Mouse (Mus musculus): ENCODE data around the gene Marveld1. TPM values are rescaled to one million over a fixed set of nuclear protein-coding genes. Genes with fewer than 3 reads are reported as not detected.

Gene Marveld1
- polyA plus RNA-seq, 1 experiment from 2014 or later: 4.4 TPM

DNA sequence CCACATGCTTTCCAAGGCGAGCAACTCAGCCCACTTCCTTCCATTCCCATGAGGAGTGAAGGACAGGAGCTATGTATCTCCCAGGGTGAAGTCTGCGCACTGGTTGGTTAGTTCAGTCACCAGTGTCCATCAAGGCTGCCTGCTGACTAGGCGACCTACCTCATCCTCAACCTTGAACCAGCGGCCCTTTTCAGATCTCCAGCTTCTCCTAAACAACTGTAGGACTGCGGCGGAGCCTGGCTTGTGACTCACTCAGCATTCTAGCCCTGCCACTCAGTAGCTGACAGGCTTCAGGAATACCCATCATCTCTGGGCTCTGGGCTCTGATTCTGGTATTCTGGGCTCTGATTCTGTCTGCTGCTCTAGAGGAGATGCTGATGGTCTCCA lies 21.0 kb upstream of the Marveld1 start:
- Histone ChIP-seq H3K4me1 (ENCODE audit: control insufficient read depth, insufficient read depth, low read length) (peaks cover 24% of the 10 kb centered on the region), H3K27ac (ENCODE audit: low read length) (no peak overlapping the region), H3K4me2 (ENCODE audit: low read depth, low read length) (no peak overlapping the region), H3K4me3 (ENCODE audit: low read length) (no peak overlapping the region), H3K9me3 (ENCODE audit: control insufficient read depth, low read length) (no peaks in the 10 kb centered on the region), H3K36me3 (ENCODE audit: control insufficient read depth, insufficient read depth, low read length) (0 out of 2 replicates have a peak, but pooled peaks cover 3% of the 10 kb centered on the region), H3K9ac (ENCODE audit: low read depth, low read length) (no peak overlapping the region), H3K27me3 (replicated peaks; ENCODE audit: control insufficient read depth, insufficient read depth, low read length) (no peaks in the 10 kb centered on the region)
- ATAC-seq: no peak
- WGBS: 85% methylated on average over 6 of the region's 6 CpGs

- Histone ChIP-seq H3K27ac (ENCODE audit: low read length) (no peak overlapping the region), H3K36me3 (ENCODE audit: control insufficient read depth, insufficient read depth, low read length) (0 out of 2 replicates have a peak, but pooled peaks cover 3% of the 10 kb centered on the region), H3K4me2 (ENCODE audit: low read depth, low read length) (no peak overlapping the region), H3K9ac (ENCODE audit: low read depth, low read length) (no peak overlapping the region), H3K27me3 (replicated peaks; ENCODE audit: control insufficient read depth, insufficient read depth, low read length) (no peaks in the 10 kb centered on the region), H3K4me3 (ENCODE audit: low read length) (no peak overlapping the region), H3K4me1 (ENCODE audit: control insufficient read depth, insufficient read depth, low read length) (peaks cover 24% of the 10 kb centered on the region), H3K9me3 (ENCODE audit: control insufficient read depth, low read length) (no peaks in the 10 kb centered on the region)
- no peak for ATAC-seq
- WGBS: 64% methylated on average over 5 of the region's 5 CpGs
Measured at GRCm38 (mm10) chr19:42127024-42127423, 20.2 kb upstream of the Marveld1 start.

GRCm38 (mm10) chr19:42128052-42128740 lies 19.0 kb upstream of the Marveld1 start:
- Histone ChIP-seq H3K4me3 (ENCODE audit: low read length) (peak overlapping the region; percentile 62), H3K9me3 (ENCODE audit: control insufficient read depth, low read length) (no peaks in the 10 kb centered on the region), H3K27ac (ENCODE audit: low read length) (peak overlapping the region; percentile 88), H3K27me3 (replicated peaks; ENCODE audit: control insufficient read depth, insufficient read depth, low read length) (no peaks in the 10 kb centered on the region), H3K36me3 (ENCODE audit: control insufficient read depth, insufficient read depth, low read length) (0 out of 2 replicates have a peak, but pooled peaks cover 3% of the 10 kb centered on the region), H3K4me1 (ENCODE audit: control insufficient read depth, insufficient read depth, low read length) (peaks cover 24% of the 10 kb centered on the region), H3K4me2 (ENCODE audit: low read depth, low read length) (peak overlapping the region; percentile 98), H3K9ac (ENCODE audit: low read depth, low read length) (peak overlapping the region; percentile 82)
- no peak; the same call in 1 of the 2 replicates for ATAC-seq
- WGBS: 5% methylated on average over 23 of the region's 23 CpGs

DNA sequence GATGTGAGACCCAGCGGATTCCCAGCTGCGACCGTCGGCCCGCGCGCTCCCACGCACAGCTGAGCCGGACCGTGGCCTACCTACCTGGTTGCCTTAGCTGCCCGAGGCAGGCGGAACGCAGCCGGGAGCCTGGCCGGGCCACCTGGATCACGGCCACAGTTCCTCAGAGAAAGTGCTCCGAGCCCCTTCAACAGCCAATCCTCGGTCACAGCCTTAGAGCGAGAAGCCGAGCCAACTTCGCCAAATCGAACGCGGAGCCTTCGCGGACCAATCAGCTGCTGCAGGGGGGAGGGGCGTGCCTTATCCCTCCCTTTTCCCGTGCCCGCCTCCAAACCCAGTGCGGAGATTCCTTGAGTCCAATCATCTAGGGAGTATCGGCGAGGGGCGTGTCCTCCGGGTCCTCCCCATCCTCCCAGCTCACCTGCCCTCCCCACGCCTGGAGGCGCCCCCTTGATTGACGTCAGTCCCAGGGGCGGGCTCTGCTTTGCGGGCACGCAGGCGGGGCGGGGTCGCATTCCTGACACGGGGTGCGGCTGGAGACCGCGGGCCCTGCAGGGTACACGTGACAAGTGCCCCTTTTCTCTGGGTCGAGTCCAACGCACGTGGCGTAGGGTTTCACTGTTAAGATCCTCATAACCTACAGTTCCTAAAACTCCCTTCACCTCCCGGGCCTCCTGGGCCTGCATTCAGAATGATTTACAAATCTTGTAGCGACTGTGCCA lies 18.3 kb upstream of the Marveld1 start, which contains the start of gene Avpi1:
TSS of gene Avpi1 (minus strand) at position 273 of the 722 bp plus-strand sequence.
- ATAC-seq: peak; percentile 97
- Histone ChIP-seq H3K9me3 (ENCODE audit: control insufficient read depth, low read length) (no peaks in the 10 kb centered on the region), H3K4me1 (ENCODE audit: control insufficient read depth, insufficient read depth, low read length) (peaks cover 21% of the 10 kb centered on the region), H3K4me2 (ENCODE audit: low read depth, low read length) (peak within 1 kb of the TSS; percentile 98), H3K27ac (ENCODE audit: low read length) (peak within 1 kb of the TSS; percentile 88), H3K36me3 (ENCODE audit: control insufficient read depth, insufficient read depth, low read length) (no peaks in the 10 kb centered on the region), H3K9ac (ENCODE audit: low read depth, low read length) (peak within 1 kb of the TSS; percentile 82), H3K27me3 (replicated peaks; ENCODE audit: control insufficient read depth, insufficient read depth, low read length) (no peaks in the 10 kb centered on the region), H3K4me3 (ENCODE audit: low read length) (peak within 1 kb of the TSS; percentile 62)
- WGBS: under 1% methylated on average over 54 of the region's 54 CpGs

- peak overlapping the region; percentile 98 for H3K4me2 ChIP-seq (ENCODE audit: low read depth, low read length)
- no peak for ATAC-seq
- peak overlapping the region; percentile 82 for H3K9ac ChIP-seq (ENCODE audit: low read depth, low read length)
- peaks cover 20% of the 10 kb centered on the region for H3K4me1 ChIP-seq (ENCODE audit: control insufficient read depth, insufficient read depth, low read length)
- H3K36me3 ChIP-seq (ENCODE audit: control insufficient read depth, insufficient read depth, low read length): no peaks in the 10 kb centered on the region
- peak overlapping the region; percentile 81 for H3K27ac ChIP-seq (ENCODE audit: low read length)
- 39% methylated on average over 14 of the region's 14 CpGs for WGBS
- no peaks in the 10 kb centered on the region for H3K9me3 ChIP-seq (ENCODE audit: control insufficient read depth, low read length)
- H3K4me3 ChIP-seq (ENCODE audit: low read length): peak overlapping the region; percentile 62
- H3K27me3 ChIP-seq (replicated peaks; ENCODE audit: control insufficient read depth, insufficient read depth, low read length): no peaks in the 10 kb centered on the region
Measured at GRCm38 (mm10) chr19:42129509-42130293, 17.5 kb upstream of the Marveld1 start.

DNA sequence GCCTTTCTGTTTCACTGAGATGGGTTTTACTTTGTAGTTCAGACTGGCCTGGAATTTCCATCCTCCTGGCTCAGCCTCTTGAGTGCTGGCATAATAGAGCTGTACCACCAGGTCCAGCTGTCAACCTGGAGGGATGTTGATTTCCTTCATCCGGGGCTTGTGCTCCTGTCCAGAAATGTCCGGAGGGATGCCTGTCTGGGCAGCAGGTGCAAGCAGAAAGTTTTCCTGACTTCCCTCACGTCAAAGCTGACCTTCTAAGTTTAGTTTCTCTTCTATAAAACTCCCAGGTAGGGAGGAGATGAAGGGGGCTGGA lies 16.9 kb upstream of the Marveld1 start:
- no peaks in the 10 kb centered on the region for H3K9me3 ChIP-seq (ENCODE audit: control insufficient read depth, low read length)
- H3K36me3 ChIP-seq (ENCODE audit: control insufficient read depth, insufficient read depth, low read length): no peaks in the 10 kb centered on the region
- 62% methylated on average over 3 of the region's 3 CpGs for WGBS
- H3K9ac ChIP-seq (ENCODE audit: low read depth, low read length): no peak overlapping the region
- H3K4me2 ChIP-seq (ENCODE audit: low read depth, low read length): no peak overlapping the region
- no peak for ATAC-seq
- no peak overlapping the region for H3K27ac ChIP-seq (ENCODE audit: low read length)
- H3K4me3 ChIP-seq (ENCODE audit: low read length): no peak overlapping the region
- H3K27me3 ChIP-seq (replicated peaks; ENCODE audit: control insufficient read depth, insufficient read depth, low read length): no peaks in the 10 kb centered on the region
- peaks cover 18% of the 10 kb centered on the region for H3K4me1 ChIP-seq (ENCODE audit: control insufficient read depth, insufficient read depth, low read length)

DNA sequence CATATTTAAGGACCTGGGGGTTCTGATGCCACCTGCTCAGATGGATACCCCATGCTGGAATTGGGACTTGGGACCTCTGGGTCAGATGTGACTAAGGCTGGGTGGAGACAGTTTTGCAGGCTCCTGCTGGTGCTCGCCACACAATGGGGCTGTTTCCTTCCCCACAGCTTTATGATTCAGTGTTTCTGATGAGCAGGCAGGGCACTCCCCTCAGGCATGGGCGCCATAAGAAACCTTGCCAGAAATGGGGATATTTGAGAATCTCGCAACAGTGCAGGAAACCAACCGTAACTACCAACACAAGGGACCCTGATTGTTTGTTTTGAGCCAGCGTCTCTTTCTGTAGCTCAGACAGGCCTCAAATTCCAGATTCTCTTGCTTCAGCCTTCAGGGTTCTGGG lies 16.1 kb upstream of the Marveld1 start:
- Histone ChIP-seq H3K27me3 (replicated peaks; ENCODE audit: control insufficient read depth, insufficient read depth, low read length) (no peaks in the 10 kb centered on the region), H3K36me3 (ENCODE audit: control insufficient read depth, insufficient read depth, low read length) (no peaks in the 10 kb centered on the region), H3K9me3 (ENCODE audit: control insufficient read depth, low read length) (no peaks in the 10 kb centered on the region), H3K4me2 (ENCODE audit: low read depth, low read length) (no peak overlapping the region), H3K9ac (ENCODE audit: low read depth, low read length) (no peak overlapping the region), H3K4me3 (ENCODE audit: low read length) (no peak overlapping the region), H3K4me1 (ENCODE audit: control insufficient read depth, insufficient read depth, low read length) (peaks cover 18% of the 10 kb centered on the region), H3K27ac (ENCODE audit: low read length) (no peak overlapping the region)
- WGBS: 61% methylated on average over 5 of the region's 5 CpGs
- no peak for ATAC-seq

GRCm38 (mm10) chr19:42135070-42135469 lies 12.1 kb upstream of the Marveld1 start:
- Histone ChIP-seq H3K27me3 (replicated peaks; ENCODE audit: control insufficient read depth, insufficient read depth, low read length) (no peaks in the 10 kb centered on the region), H3K9ac (ENCODE audit: low read depth, low read length) (no peak overlapping the region), H3K4me1 (ENCODE audit: control insufficient read depth, insufficient read depth, low read length) (no peaks in the 10 kb centered on the region), H3K36me3 (ENCODE audit: control insufficient read depth, insufficient read depth, low read length) (no peaks in the 10 kb centered on the region), H3K4me2 (ENCODE audit: low read depth, low read length) (no peak overlapping the region), H3K4me3 (ENCODE audit: low read length) (no peak overlapping the region), H3K9me3 (ENCODE audit: control insufficient read depth, low read length) (no peaks in the 10 kb centered on the region), H3K27ac (ENCODE audit: low read length) (no peak overlapping the region)
- ATAC-seq: no peak

DNA sequence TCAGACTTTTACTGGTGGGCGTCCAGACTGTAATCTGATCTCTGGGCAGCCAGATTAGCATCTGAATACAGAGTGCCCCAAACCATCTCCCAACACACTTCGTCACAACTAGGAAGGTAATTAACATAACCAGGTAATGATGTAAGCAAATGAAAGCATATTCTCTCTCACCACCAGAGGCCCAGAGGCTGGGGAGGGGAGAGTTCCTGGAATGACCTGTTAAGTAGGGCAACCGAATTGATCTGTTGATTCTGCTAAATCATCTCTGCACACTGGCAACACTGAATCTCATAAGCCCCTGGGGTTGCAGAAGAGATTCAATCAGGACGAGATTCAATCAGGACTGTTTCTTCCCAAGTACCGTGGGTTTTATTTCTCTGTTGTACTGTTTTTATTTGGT lies 11.1 kb upstream of the Marveld1 start:
- Histone ChIP-seq H3K27me3 (replicated peaks; ENCODE audit: control insufficient read depth, insufficient read depth, low read length) (no peaks in the 10 kb centered on the region), H3K9ac (ENCODE audit: low read depth, low read length) (no peak overlapping the region), H3K27ac (ENCODE audit: low read length) (no peak overlapping the region), H3K4me3 (ENCODE audit: low read length) (no peak overlapping the region), H3K4me1 (ENCODE audit: control insufficient read depth, insufficient read depth, low read length) (no peaks in the 10 kb centered on the region), H3K4me2 (ENCODE audit: low read depth, low read length) (no peak overlapping the region), H3K9me3 (ENCODE audit: control insufficient read depth, low read length) (no peaks in the 10 kb centered on the region), H3K36me3 (ENCODE audit: control insufficient read depth, insufficient read depth, low read length) (no peaks in the 10 kb centered on the region)
- WGBS: 32% methylated on average over 5 of the region's 5 CpGs
- no peak for ATAC-seq
